Mouse (Mus musculus) v-Abl transformed pro-B cells (cell line): ENCODE measurements around the gene Rgs8.

Experiments used
- in situ Hi-C, 2 experiments: fragments of 400-800 bp; cut with MboI; formaldehyde crosslinking; loops; one replicate each; pipeline ENCODE4 v1.15.1; 2025; ENCODE audit not compliant: unreplicated experiment in 2 of 2

Rgs8 gene

GRCm38 (mm10) chr1:153673900-153674299 is 21.1 kb downstream of the Rgs8 start:
- in situ Hi-C loops, result no loop called here

- in situ Hi-C loops, result no loop called here
These were observed 22.8 kb downstream of the Rgs8 start for GRCm38 (mm10) chr1:153675591-153675990.

GRCm38 (mm10) chr1:153677635-153678034 is 24.8 kb downstream of the Rgs8 start:
- in situ Hi-C loops, result no loop called here

GRCm38 (mm10) chr1:153679147-153679546 is 26.3 kb downstream of the Rgs8 start:
- in situ Hi-C loops, result no loop called here

- in situ Hi-C loops, result no loop called here
These were observed 26.8 kb downstream of the Rgs8 start for GRCm38 (mm10) chr1:153679653-153680052.

GRCm38 (mm10) chr1:153680363-153680762 is 27.5 kb downstream of the Rgs8 start:
- in situ Hi-C loops, result no loop called here

GRCm38 (mm10) chr1:153681036-153681435 is 28.2 kb downstream of the Rgs8 start:
- in situ Hi-C loops, result no loop called here

GRCm38 (mm10) chr1:153683190-153683589 is 30.4 kb downstream of the Rgs8 start:
- in situ Hi-C loops, result no loop called here

GRCm38 (mm10) chr1:153685630-153686029 is 32.8 kb downstream of the Rgs8 start:
- in situ Hi-C loops, result no loop called here

GRCm38 (mm10) chr1:153692526-153692925 is 39.7 kb downstream of the Rgs8 start:
- in situ Hi-C loops, result loop anchor here in 1 of 2 experiments (5.0 kb wide), 1 partner anchor 90 kb away; no protein-coding TSS in a partner anchor

GRCm38 (mm10) chr1:153694372-153695120 is 41.7 kb downstream of the Rgs8 start:
- in situ Hi-C loops, result loop anchor here in 1 of 2 experiments (5.0 kb wide), 1 partner anchor 92 kb away; no protein-coding TSS in a partner anchor

- in situ Hi-C loops, result no loop called here
These were observed 42.6 kb downstream of the Rgs8 start for GRCm38 (mm10) chr1:153695398-153695797.

- in situ Hi-C loops, result no loop called here
These were observed 43.3 kb downstream of the Rgs8 start for GRCm38 (mm10) chr1:153696093-153696492.

GRCm38 (mm10) chr1:153696541-153696940 is 43.7 kb downstream of the Rgs8 start:
- in situ Hi-C loops, result no loop called here

- in situ Hi-C loops, result no loop called here
These were observed 44.9 kb downstream of the Rgs8 start for GRCm38 (mm10) chr1:153697581-153698251.

GRCm38 (mm10) chr1:153698311-153699084 is 45.7 kb downstream of the Rgs8 start:
- in situ Hi-C loops, result no loop called here

GRCm38 (mm10) chr1:153700448-153701063 is 47.7 kb downstream of the Rgs8 start:
- in situ Hi-C loops, result loop anchor here (5.0 kb wide), 1 partner anchor 37 kb away; no protein-coding TSS in a partner anchor

GRCm38 (mm10) chr1:153701461-153701860 is 48.6 kb downstream of the Rgs8 start:
- in situ Hi-C loops, result loop anchor here (5.0 kb wide), 1 partner anchor 36 kb away; no protein-coding TSS in a partner anchor

GRCm38 (mm10) chr1:153702166-153702852 is 49.5 kb downstream of the Rgs8 start:
- in situ Hi-C loops, result loop anchor here (5.0 kb wide), 1 partner anchor 35 kb away; no protein-coding TSS in a partner anchor
